Mouse (Mus musculus) layer of hippocampus, adult 18-20 months (tissue): Measurements from ENCODE around the gene Ajuba. TPM values are rescaled to one million over a fixed set of nuclear protein-coding genes. Genes with fewer than 3 reads are reported as not detected.

ENCODE experiments used
- DNase-seq, 2 experiments: peaks; one replicate each; pipeline ENCODE4 v3.0.0; 2022; ENCODE audit warnings: low spot score in 2 of 2
- total RNA-seq, 2 experiments: library from RNA; stranded (reverse); gene quantifications; 2 replicates each; pipeline ENCODE4 v1.2.3; 2021

Gene Ajuba
- total RNA-seq, 2 experiments from 2014 or later: 0.86 to 0.89 TPM

DNA sequence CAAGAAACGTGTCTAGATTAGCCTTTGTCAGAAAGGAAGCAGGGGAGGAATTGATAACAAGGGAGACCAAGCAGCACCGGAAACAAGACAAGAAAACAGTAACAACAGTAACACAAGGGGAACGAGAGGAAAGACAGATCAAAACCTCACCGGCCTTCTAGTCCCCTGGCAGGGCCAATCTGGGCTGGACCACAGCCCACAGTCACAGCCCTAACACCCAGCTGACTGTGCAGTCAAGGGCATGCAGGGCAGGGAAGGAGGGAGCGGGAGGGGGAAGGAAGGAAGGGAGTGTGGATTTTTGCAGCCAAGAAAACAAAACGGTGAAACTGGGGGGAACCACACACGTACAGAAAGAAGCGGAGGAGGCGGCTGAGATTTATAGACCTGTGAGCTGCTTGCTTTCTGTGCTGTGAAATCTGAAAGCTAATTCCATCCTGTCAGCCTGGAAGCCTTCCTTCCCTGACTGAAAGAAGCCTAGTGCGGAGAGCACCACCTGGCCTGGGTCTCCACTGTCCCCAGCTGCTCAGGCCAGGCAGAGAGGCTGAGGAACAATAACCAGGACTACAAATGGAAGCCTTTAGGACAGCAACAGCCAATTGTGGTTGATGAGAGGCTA, 15.1 kb upstream of the Ajuba start:
- peak in 1 of 2 experiments; percentile 19 for DNase-seq

DNA sequence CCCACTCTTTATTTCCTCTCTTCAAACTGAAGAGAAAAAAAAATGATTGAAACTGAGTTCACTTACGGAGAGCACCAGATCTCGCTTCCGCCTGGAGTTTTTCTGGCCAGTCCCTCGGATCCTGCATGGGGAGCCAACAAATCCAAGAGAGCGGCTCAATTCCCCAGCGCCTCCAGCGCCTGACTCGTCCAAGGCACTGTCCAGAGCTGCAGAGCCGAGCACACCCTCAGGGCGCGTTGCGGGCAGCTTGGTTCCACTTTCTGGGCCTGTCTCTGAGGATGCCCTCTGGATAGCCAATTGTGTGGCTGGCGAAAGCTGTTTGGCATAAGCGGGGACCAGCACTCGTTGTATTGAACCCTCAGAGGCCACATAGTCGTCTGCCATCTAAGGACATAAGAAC, 13.7 kb upstream of the Ajuba start:
- DNase-seq: no peak

DNA sequence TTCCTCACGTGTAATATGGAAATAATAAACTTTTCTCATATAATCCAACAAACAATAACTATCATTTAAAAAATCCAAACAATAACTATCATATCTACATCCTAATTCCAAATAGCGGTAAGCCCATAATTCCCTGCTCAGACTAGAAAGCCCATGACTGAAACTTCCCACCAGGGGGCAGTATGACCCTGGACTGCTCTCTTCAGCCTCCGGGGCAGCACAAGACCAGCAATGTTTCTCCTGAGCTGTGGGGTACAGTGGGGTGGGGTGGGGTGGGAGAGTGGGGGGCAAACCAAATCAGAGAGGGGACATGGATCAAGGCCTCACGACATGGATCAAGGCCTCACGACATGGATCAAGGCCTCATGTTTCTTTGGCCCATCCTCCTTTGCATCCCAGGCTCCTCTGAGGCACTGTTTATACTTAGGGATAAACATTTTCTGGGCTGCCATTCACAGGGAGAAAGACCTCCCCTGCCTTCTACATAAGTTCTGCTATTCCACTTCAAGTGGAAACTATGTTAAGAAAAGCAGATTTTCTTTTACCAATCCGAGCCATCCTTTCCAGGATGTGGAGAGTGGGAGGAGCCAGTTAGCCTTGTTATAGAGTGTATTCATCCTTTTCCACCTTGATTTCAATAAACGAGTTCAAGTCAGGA, 6.5 kb upstream of the Ajuba start:
- DNase-seq: peak in 1 of 2 experiments; percentile 72

DNA sequence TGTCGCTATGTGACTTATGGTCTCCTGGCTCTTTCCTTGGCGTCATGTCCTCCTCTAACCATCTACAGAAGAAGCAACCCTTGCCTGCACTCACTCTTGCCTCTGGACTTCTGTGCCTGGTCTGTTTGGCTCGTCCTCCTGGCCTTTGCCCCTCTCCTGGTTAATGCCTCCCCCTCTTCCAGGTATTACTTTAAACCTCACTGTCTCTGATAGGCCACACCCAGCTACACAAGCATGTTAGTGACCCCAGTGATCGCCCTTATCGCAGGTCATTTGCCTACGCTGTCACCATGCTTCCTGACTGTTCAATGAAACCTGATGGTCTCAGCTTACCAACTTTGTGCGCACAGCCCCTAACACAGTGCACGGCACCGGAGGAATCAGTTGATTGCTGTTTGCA, 5.2 kb upstream of the Ajuba start:
- no peak for DNase-seq

DNA sequence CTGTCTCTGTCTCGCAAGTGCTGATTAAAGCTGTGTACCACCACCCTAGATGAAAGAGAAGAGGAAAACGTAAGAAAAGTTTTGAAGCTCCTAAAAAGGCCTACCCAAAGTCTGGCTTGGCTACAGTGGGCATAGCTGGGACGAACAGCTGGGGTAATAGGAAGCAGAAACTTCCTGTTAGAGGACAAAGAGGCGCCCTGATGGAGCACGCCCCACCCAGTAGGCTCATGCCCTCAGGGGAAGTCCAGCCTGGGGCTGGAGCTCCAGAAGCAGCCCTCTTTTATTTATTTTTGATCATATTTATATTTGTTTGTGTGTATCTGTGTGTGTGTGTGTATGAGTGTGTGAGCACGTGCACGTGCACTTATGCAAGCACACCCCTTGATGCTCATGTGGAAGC, 2.3 kb upstream of the Ajuba start:
- no peak for DNase-seq

DNA sequence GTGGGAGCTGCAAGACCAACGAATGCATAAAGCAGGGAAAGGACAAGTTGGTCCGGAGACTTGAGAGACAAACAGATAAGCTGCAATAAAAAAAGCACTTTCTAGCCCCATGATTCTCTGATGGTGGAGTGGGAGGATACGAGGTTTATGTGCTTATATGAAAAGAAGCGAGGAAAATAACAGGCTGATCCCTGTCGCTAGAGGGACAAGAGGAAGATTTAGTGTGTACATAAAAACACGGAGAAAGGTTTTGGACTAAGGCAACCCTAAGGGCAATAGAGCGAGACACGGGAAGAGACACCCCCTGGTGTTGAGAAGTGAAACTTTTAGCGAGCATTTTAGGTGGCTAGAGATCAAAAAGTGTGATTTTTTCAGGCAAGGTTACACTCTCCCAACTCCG, 705 bp upstream of the Ajuba start:
- peak in 1 of 2 experiments; percentile 33 for DNase-seq

- DNase-seq: no peak
Measured at GRCm38 (mm10) chr14:54576241-54577088, 893 bp downstream of the Ajuba start.

GRCm38 (mm10) chr14:54575631-54576030, 1.7 kb downstream of the Ajuba start:
- DNase-seq: no peak

DNA sequence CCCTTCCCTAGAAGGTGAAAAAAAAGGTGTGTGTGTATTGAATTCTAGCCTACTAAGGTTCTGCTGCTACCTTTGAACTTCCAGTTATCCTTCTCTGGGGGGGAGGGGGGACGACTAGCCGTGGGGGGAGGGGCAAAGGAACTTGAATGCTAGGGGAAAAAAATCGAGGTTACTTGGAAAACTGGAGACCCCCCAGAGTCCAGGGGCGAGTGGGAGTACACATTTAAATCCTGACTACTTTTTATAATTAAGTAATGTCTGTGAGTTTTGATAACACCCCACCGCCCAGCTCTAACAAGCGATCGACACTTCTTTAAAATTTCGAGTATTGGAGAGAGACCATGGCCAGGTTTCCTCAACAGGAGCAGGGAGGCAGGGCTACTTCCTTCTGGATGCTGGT, 2.3 kb downstream of the Ajuba start:
- no peak for DNase-seq

- no peak for DNase-seq
Measured at GRCm38 (mm10) chr14:54574253-54574652, 3.1 kb downstream of the Ajuba start.

GRCm38 (mm10) chr14:54572790-54573736, 4.3 kb downstream of the Ajuba start:
- DNase-seq: no peak

DNA sequence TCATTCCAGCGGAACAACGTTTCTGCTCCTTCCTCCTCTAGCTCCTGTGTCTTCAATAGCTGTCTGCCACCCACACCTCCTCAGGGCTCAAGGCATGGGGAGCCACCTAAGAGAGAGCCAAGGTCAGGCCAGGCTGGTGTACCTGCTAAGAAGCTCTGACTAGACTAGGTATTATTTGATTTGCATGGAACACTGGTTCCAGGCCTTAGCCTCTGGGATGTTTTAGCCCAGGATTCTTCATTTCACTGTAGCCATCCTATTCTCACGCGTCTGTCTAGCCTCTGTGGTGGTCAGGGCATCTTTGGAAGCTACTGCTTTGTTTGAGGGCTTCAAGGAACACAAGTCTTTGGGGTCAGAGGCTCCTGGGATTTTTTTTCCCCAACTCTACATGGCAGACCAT, 5.2 kb downstream of the Ajuba start:
- DNase-seq: no peak

DNA sequence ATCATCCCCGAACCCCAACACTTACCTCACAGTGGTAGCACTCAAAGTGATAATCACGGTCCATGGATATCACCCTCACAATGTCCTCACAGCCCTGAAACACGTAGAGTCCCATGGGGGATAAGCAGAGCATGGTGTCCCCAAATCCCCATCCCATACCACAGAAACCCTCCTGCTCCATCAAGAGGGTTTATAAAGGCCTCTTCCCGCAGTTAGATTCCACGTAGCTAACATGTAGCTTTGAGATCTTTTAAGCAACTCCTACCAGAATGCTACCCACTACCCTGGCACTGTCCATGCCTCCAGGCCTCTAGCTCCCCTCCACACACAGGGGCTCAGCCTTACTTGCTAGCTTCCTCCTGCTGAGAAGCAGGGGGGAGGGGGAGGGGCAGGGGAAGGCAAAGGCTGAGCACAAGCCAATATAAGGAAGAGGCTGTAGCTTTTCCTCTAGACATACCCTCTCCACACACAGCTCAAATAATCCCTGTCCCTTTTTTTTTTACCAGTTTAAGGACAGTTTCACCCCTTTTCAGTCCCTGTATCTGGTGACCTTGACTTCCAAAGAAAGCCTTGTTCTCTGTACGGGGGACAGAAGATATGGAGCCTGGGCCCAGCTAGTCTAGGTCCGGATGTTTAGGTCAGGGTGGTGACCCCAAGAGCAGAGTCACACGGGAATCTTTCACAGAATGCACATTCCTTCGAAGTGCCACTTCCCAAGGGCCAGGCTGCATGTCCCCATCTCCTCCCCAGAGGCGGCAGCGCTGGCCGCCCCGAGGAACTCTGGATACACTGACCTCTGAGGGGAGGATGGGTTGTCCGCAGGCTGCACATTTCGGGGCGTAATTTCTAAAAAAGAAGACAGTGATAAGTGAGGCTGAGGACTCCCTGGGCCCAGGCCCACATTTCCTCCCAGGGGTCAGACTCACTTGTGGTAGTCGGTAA, 7.6 kb downstream of the Ajuba start:
- no peak for DNase-seq

DNA sequence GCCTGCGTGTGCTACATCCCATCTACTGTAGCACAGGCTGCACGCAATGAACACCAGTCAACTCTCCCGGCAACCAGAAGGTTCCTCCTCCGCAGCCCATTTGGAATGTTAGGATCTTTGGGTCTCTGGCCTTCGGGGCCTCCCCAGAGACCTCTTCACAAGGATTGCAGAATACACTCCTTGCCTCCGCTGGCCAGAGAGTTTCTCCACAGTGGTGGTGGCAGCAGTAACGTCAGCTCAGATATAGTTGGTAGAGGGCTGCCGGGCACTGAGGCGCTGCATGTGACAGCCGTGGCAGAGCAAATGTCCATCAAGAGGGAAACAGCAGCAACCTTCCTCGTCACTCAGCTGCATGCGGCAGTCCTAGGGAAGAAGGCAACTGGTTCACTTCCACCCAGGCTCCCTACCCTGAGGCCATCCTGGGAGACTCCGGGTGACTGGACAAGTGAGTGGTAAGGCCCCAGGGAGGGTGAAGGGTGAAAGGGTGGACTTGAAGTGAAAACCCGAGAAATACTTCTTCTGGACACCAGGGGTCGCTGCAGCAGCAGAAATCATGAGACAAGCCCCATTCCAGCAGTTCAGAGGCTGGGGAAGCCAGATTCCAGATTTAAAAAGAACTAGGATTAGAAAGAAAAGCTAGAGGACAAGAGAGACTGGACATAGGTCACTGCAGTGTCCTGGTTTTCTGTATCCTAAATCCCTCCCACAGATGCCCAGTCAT, 8.5 kb downstream of the Ajuba start:
- DNase-seq: peak; percentile 45 to 84

DNA sequence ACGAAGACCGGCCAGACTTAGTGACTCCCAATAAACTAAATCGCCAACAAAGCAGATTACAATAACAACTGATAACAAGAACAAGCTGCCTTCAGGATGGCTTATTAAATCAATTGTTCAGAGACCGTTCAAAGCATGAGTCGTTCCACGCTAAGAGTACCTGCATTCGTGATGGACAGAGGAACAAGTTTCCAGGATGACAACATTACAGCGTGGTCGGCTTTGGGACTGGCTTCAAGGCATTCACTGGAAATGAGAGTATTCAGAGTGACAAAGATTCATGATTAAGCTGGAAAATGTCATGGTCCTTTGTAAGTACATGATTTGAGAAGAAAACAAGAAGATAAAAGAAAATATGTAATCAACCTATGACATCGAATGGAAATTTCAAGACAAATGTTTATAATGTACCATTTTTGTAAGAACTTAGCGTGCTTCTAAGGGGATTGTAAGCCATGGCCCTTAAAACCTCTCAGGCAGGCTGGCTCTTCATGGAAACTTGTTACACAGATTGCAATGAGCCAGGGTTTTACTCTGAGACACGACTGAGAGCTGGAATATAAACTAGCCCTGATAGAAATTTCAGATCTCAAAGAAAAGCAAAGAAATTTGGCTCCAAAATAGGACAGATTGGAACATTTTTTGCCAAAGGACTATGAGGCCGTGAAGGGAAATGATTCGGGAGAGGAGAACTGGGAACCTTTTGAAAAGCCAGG, 16.7 kb downstream of the Ajuba start:
- DNase-seq: no peak

GRCm38 (mm10) chr14:54557330-54557729, 20.0 kb downstream of the Ajuba start:
- no peak for DNase-seq

DNA sequence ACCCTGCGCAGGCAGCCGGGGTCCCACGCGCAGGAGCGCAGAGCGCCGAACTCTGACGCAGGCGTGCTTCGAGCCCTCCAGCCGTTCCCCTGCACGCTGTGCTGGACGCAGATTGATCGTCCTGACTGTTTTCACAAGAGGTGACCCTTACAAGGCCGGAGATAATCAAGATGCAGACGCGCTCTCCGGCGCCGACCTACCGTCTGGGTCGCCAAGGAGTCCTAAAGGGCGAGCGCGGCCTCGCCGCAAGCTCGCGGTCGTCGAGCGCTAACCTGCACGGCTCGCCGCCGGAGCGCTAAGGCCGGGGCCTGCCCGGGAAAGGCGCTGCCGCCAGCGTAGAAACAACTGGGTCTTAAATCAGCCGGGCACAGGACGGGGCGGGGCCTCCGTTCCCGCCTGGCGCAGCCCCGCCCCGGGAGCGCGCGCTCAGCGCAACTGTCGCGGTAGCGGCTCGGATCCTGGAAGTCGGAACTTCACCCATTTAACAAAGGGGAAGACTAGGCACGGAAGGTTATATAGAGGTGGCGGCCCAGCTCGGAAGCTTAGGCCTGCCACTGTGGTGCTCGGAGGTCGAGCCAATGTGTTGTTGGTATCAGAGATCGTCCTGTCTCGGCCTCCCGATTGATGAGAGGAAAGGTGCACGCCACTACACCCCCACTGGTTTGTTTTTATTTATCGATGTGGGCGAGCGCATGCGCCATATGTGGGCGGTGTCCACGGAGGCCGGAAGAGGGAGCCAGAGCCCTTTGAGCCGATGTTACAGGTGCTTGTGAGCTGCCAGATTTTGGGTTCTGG, 23.2 kb downstream of the Ajuba start, which contains the start of gene Haus4:
Haus4 (minus strand) TSS at position 642 of the 795 bp plus-strand sequence.
- peak; percentile 50 to 66 for DNase-seq
